Mouse (Mus musculus) heart, embryonic 14.5 days (tissue): ENCODE data around the gene Dpy19l3. TPM values are rescaled to one million over a fixed set of nuclear protein-coding genes. Genes with fewer than 3 reads are reported as not detected.

Source experiments
- ATAC-seq: fragments of 200-750 bp; cut with Nextera tagmentation; 2 replicates; pipeline ENCODE4 v1.8.0; 2017; ENCODE audit warnings: low read depth, moderate TSS enrichment; ENCODE audit not compliant: insufficient number of reproducible peaks, insufficient read depth, low FRiP score
- H3K27ac ChIP-seq, 2 experiments: fragments of 200-500 bp in 1 of 2; fragments of 300-500 bp in 1 of 2; sonication (generic) in 1 of 2; replicated peaks in 1 of 2; 2 replicates each; pipeline ENCODE4 v1.5.1; 2012 to 2014; ENCODE audit warnings: low read depth in 2 of 2, low read length in 2 of 2, control low read depth in 1 of 2, mild to moderate bottlenecking in 1 of 2, mixed read lengths in 1 of 2; ENCODE audit not compliant: control insufficient read depth in 1 of 2, insufficient read depth in 1 of 2
- H3K27me3 ChIP-seq: fragments of 300-500 bp; sonication (generic); 2 replicates; pipeline ENCODE4 v1.6.1; 2014; ENCODE audit warnings: mild to moderate bottlenecking, low read length, control low read depth; ENCODE audit not compliant: control insufficient read depth, insufficient read depth
- H3K36me3 ChIP-seq: fragments of 300-500 bp; sonication (generic); 2 replicates; pipeline ENCODE4 v1.6.1; 2014; ENCODE audit warnings: mild to moderate bottlenecking, control low read depth, low read length, mixed read lengths; ENCODE audit not compliant: control insufficient read depth, insufficient read depth
- H3K4me1 ChIP-seq, 2 experiments: fragments of 200-500 bp in 1 of 2; fragments of 300-500 bp in 1 of 2; sonication (generic) in 1 of 2; 2 replicates each; pipeline ENCODE4 v1.6.1; 2012 to 2014; ENCODE audit warnings: low read length in 2 of 2, control low read depth in 1 of 2, mixed read lengths in 1 of 2; ENCODE audit not compliant: control insufficient read depth in 2 of 2, insufficient read depth in 2 of 2
- H3K4me2 ChIP-seq: fragments of 300-500 bp; sonication (generic); 2 replicates; pipeline ENCODE4 v1.6.1; 2014; ENCODE audit warnings: mild to moderate bottlenecking, low read length
- H3K4me3 ChIP-seq, 2 experiments: fragments of 200-500 bp in 1 of 2; fragments of 300-500 bp in 1 of 2; sonication (generic) in 1 of 2; 2 replicates each; pipeline ENCODE4 v1.5.1; 2012 to 2014; ENCODE audit warnings: low read length in 2 of 2, mild to moderate bottlenecking in 2 of 2, control low read depth in 1 of 2, low read depth in 1 of 2, moderate library complexity in 1 of 2; ENCODE audit not compliant: control insufficient read depth in 1 of 2, insufficient read depth in 1 of 2
- H3K9ac ChIP-seq: fragments of 300-500 bp; sonication (generic); 2 replicates; pipeline ENCODE4 v1.6.1; 2014; ENCODE audit warnings: mild to moderate bottlenecking, low read length
- H3K9me3 ChIP-seq: fragments of 300-500 bp; sonication (generic); 2 replicates; pipeline ENCODE4 v1.6.1; 2016; ENCODE audit warnings: low read length, control low read depth; ENCODE audit not compliant: control insufficient read depth
- WGBS: fragments of 180-500 bp; shearing (Covaris S2); extraction: QIAGEN DNeasy Blood & Tissue Kit; methylation state at CpG from one replicate; pipeline ENCODE4 v1.1.7; 2014; 5-methylcytosine and 5-hydroxymethylcytosine counted together
- polyA plus RNA-seq: library from polyadenylated mRNA; unstranded; fragments of >200 nt; fragmentation: Nextera tagmentation; extraction: Ambion mirVana; gene quantifications from 2 replicates; pipeline ENCODE4 v1.2.1, GENCODE M21; 2014

The Dpy19l3 gene
- polyA plus RNA-seq, 1 experiment from 2014 or later, result 15.6 TPM

DNA sequence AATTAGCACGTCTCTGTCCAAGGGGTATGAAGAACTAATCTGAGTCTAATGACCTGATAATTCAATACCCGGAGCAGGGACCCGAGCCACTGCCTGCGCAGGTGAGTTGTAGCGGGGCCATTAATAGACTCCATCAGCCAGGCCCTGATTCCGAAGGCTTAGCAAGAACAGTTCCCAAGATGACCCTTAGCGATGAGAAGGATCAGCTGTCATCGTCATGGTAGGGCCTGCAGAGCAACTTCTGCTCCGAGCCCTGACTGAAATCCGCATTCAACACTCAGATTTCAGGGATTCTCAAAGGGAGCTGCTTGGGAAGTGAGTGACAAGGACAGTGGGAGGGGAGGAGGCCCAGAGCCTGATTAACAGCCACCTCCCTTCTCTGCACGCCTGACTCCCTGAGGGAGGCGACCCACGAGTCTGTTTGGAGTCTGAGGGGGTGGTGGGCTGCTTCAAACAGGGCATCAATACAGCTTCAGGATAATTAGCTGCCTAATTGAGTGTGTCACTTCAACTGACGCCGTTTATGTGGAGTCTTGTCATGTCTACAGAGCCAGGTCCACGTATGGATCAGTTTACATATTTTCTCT, 90.4 kb downstream of the Dpy19l3 start:
- H3K9me3 ChIP-seq, result peaks cover 4% of the 10 kb centered on the region; the same call in 1 of the 2 replicates
- no peak for ATAC-seq
- no peaks in the 10 kb centered on the region for H3K4me1 ChIP-seq
- H3K9ac ChIP-seq, result no peak overlapping the region
- H3K4me2 ChIP-seq, result no peak overlapping the region
- no peak overlapping the region for H3K4me3 ChIP-seq
- WGBS, result 55% methylated on average over 16 of the region's 16 CpGs
- no peaks in the 10 kb centered on the region for H3K27me3 ChIP-seq
- H3K27ac ChIP-seq, result no peak overlapping the region
- no peaks in the 10 kb centered on the region for H3K36me3 ChIP-seq

- no peaks in the 10 kb centered on the region for H3K27me3 ChIP-seq
- H3K4me1 ChIP-seq, result no peaks in the 10 kb centered on the region
- peaks cover 4% of the 10 kb centered on the region; the same call in 1 of the 2 replicates for H3K9me3 ChIP-seq
- no peak overlapping the region for H3K27ac ChIP-seq
- WGBS, result 54% methylated on average over 3 of the region's 3 CpGs
- H3K4me3 ChIP-seq, result no peak overlapping the region
- no peak overlapping the region for H3K9ac ChIP-seq
- no peak for ATAC-seq
- no peak overlapping the region for H3K4me2 ChIP-seq
- no peaks in the 10 kb centered on the region for H3K36me3 ChIP-seq
Measured at GRCm38 (mm10) chr7:35659173-35659572, 95.1 kb downstream of the Dpy19l3 start.

- Histone ChIP-seq H3K4me3 (no peak overlapping the region), H3K9ac (no peak overlapping the region), H3K9me3 (peaks cover 4% of the 10 kb centered on the region; the same call in 1 of the 2 replicates), H3K27ac (no peak overlapping the region), H3K27me3 (no peaks in the 10 kb centered on the region), H3K4me2 (no peak overlapping the region), H3K4me1 (no peaks in the 10 kb centered on the region), H3K36me3 (no peaks in the 10 kb centered on the region)
- ATAC-seq, result no peak
- WGBS, result 39% methylated on average over 6 of the region's 6 CpGs
Measured at GRCm38 (mm10) chr7:35657829-35658228, 96.4 kb downstream of the Dpy19l3 start.

GRCm38 (mm10) chr7:35651583-35652270, 102.5 kb downstream of the Dpy19l3 start:
- Histone ChIP-seq H3K4me2 (no peak overlapping the region), H3K9ac (no peak overlapping the region), H3K4me1 (peaks cover 0 to 3% of the 10 kb centered on the region in 2 experiments; a peak in 1 of 4 replicates), H3K36me3 (no peaks in the 10 kb centered on the region), H3K27ac (no peak overlapping the region), H3K9me3 (no peaks in the 10 kb centered on the region), H3K27me3 (no peaks in the 10 kb centered on the region), H3K4me3 (no peak overlapping the region)
- ATAC-seq, result no peak
- 77% methylated on average over 10 of the region's 10 CpGs for WGBS

DNA sequence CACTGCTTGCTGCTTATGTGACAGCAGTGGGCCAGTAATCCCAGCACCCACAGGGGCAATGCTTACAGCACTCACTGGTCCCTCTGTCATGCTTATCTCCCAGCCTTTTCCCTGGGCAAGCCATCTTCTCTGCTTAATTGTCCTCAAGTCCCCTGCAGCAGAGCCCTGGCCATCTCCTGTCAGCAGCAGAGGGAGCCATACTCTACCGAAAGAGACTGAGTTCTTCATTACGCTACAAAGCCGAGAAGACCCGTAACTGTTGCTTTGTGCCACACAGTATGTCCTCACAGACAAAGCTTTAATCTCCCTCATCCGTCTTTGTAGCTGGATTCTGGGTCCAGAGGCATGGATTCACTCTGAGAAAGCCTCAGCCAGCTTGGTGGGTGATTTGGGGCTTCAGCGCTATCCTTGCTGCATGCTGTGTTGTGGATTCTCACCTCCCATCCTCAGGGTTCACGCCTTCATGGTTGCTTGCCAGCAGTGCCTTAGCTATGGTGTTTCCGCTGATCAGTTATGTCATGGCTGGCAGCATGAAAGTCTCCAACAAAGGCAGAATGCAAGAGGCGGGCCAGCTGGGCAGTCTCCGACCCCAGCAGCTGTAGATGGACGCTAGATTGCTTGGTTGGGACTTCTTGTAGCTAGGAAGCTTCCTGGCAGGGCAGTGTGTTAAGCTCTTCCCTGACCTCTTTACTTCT, 103.4 kb downstream of the Dpy19l3 start:
- H3K9me3 ChIP-seq, result no peaks in the 10 kb centered on the region
- no peak overlapping the region for H3K4me3 ChIP-seq
- no peak overlapping the region for H3K9ac ChIP-seq
- H3K27ac ChIP-seq, result no peak overlapping the region
- no peaks in the 10 kb centered on the region for H3K27me3 ChIP-seq
- WGBS, result 63% methylated on average over 11 of the region's 11 CpGs
- ATAC-seq, result no peak
- peaks cover 1% of the 10 kb centered on the region for H3K36me3 ChIP-seq
- H3K4me2 ChIP-seq, result no peak overlapping the region
- peaks cover 0 to 7% of the 10 kb centered on the region in 2 experiments; a peak in 2 of 4 replicates for H3K4me1 ChIP-seq

DNA sequence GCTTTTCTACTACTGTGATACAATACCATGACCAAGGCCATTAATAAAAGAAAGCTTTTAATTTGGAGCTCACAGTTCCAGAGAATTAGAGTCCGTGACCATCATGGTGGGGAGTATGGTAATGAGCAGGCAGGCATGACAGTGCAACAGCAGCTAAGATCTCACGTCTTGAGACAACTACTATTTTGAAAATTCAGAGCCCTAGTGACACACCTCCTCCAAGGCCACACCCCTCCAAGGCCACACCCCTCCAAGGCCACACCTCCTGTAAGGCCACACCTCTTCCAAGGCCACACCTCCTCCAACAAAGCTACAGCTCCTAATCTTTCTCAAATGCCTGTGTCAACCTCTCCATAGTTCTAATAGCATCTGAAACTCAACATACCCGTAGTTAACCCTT, 105.2 kb downstream of the Dpy19l3 start:
- no peak overlapping the region for H3K9ac ChIP-seq
- WGBS, result 49% methylated on average over 3 of the region's 3 CpGs
- no peak overlapping the region for H3K4me3 ChIP-seq
- H3K4me1 ChIP-seq, result peaks cover 0 to 7% of the 10 kb centered on the region in 2 experiments; a peak in 2 of 4 replicates
- H3K27ac ChIP-seq, result no peak overlapping the region
- H3K27me3 ChIP-seq, result no peaks in the 10 kb centered on the region
- no peak overlapping the region for H3K4me2 ChIP-seq
- no peaks in the 10 kb centered on the region for H3K9me3 ChIP-seq
- ATAC-seq, result no peak
- H3K36me3 ChIP-seq, result peaks cover 19% of the 10 kb centered on the region

DNA sequence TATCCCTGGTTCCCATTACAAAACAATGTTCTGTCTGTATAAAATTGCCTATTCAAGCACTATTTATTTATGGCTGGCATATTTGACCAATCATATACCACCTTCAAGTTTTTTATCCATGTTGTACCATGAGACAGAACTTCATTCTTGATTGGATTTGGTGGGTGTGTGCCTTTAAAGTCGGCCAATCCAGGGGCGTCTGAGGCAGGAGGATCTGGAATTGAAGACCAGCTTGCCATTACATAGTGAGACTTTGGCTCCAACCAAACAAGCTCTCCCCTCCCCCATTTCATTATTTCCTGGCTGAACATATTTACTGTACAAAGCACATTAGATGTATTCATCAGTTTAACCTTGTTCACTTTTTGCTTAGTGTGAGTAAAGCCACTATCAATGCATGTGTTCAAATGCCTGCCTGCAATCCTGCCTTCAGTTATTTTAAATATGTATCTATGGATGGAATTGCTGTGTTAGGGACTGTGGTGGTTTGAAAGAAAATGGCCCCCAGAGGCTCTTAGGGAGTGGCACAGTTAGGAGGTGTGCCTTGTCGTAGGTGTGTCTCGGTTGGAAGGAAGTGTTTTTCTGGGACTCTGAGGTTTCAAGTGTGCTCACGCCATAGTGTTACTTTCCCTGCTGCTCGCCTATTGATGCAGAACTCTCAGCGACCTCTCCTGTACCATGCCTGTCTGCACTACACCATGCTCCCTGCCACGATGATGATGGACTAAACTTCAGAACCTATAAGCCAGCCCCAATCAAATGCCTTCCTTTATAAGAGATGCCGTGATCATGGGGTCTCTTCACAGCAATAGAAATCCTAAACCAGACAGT, 105.8 kb downstream of the Dpy19l3 start:
- Histone ChIP-seq H3K4me2 (no peak overlapping the region), H3K36me3 (peaks cover 26% of the 10 kb centered on the region), H3K27me3 (no peaks in the 10 kb centered on the region), H3K9me3 (no peaks in the 10 kb centered on the region), H3K27ac (no peak overlapping the region), H3K4me3 (no peak overlapping the region), H3K9ac (no peak overlapping the region), H3K4me1 (peaks cover 0 to 7% of the 10 kb centered on the region in 2 experiments; a peak in 2 of 4 replicates)
- no peak for ATAC-seq
- 69% methylated on average over 9 of the region's 9 CpGs for WGBS
